Mouse (Mus musculus) ES-Bruce4 (cell line): ENCODE measurements around the gene Sh3gl1.

Experiments used
- CTCF ChIP-seq: IDR thresholded peaks from one replicate; pipeline ENCODE4 v1.8.1; 2011; ENCODE audit warnings: low read depth, low read length
- EP300 ChIP-seq: IDR thresholded peaks from 2 replicates; pipeline ENCODE4 v1.6.1; 2011; ENCODE audit warnings: low read depth, low read length; ENCODE audit not compliant: insufficient read depth
- POLR2A ChIP-seq: IDR thresholded peaks from one replicate; pipeline ENCODE4 v1.8.1; 2011; ENCODE audit warnings: low read length; ENCODE audit not compliant: insufficient read depth

DNA sequence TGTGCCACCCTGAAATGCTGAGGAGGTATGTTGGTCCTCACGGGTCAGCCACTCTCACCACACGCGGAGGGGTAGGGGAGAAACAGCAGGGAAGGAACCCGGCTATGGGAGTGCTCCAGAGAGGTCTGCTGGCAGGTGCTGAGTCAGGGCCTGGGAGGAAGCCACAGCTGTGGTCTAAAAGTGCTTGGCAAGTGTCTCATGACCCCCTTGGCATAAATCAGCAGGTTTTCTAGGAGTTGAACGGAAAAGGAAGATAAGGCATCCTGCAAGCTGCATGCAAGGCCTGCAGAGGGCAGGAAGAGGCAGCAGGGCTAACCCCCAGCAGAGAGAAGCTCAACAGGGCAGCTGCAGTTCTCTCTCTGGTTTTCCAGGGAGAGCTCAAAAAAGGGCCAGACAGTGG, 5.5 kb downstream of the Sh3gl1 start:
- TF ChIP-seq CTCF: no peak
- TF ChIP-seq POLR2A: no peak
- TF ChIP-seq EP300: no peak
